Mouse (Mus musculus) small intestine, adult 2 months (tissue): ENCODE measurements around the gene Cwc15.

ENCODE experiments used
- CTCF ChIP-seq: fragments of 200-500 bp; IDR thresholded peaks from 2 replicates; pipeline ENCODE4 v1.5.1; 2012; ENCODE audit warnings: low read depth, mild to moderate bottlenecking, control low read depth, inconsistent platforms, low read length, moderate library complexity, mixed read lengths; ENCODE audit not compliant: insufficient replicate concordance, insufficient read length; ENCODE audit errors: extremely low read depth
- POLR2A ChIP-seq: fragments of 200-500 bp; IDR thresholded peaks from 2 replicates; pipeline ENCODE4 v1.6.1; 2012; ENCODE audit warnings: low read depth, mild to moderate bottlenecking, control low read depth, inconsistent platforms, low read length, moderate library complexity

- TF ChIP-seq CTCF, result no peak
- TF ChIP-seq POLR2A, result no peak
Observed at GRCm38 (mm10) chr9:14517296-14517695, 16.9 kb downstream of the Cwc15 start.
